Mouse (Mus musculus) neural tube, embryonic 12.5 days (tissue): ENCODE measurements around the gene Pip4k2c. TPM values are rescaled to one million over a fixed set of nuclear protein-coding genes. Genes with fewer than 3 reads are reported as not detected.
A peak's percentile ranks its signal among the peaks of the same experiment; 100 is the strongest.
"Not testable (repeated sequence)": the region's sequence is repeated elsewhere in the genome, so short reads cannot be mapped to it uniquely, and the experiment has no call there.

Experiments
- ATAC-seq: fragments of 200-750 bp; cut with Nextera tagmentation; 2 replicates; pipeline ENCODE4 v1.8.0; 2017; ENCODE audit warnings: low read depth, mild to moderate bottlenecking, moderate TSS enrichment, moderate library complexity; ENCODE audit not compliant: low FRiP score
- H3K27ac ChIP-seq: fragments of 300-500 bp; sonication (generic); 2 replicates; pipeline ENCODE4 v1.5.1; 2016
- H3K27me3 ChIP-seq: fragments of 300-500 bp; sonication (generic); replicated peaks from 2 replicates; pipeline ENCODE4 v1.6.1; 2016; ENCODE audit warnings: mild to moderate bottlenecking
- H3K36me3 ChIP-seq: fragments of 300-500 bp; sonication (generic); 2 replicates; pipeline ENCODE4 v1.6.1; 2016; ENCODE audit warnings: mild to moderate bottlenecking
- H3K4me1 ChIP-seq: fragments of 300-500 bp; sonication (generic); 2 replicates; pipeline ENCODE4 v1.6.1; 2016
- H3K4me2 ChIP-seq: fragments of 300-500 bp; sonication (generic); replicated peaks from 2 replicates; pipeline ENCODE4 v1.6.1; 2016; ENCODE audit warnings: mild to moderate bottlenecking
- H3K4me3 ChIP-seq: fragments of 300-500 bp; sonication (generic); 2 replicates; pipeline ENCODE4 v1.5.1; 2016
- H3K9ac ChIP-seq: fragments of 300-500 bp; sonication (generic); 2 replicates; pipeline ENCODE4 v1.6.1; 2016; ENCODE audit warnings: mild to moderate bottlenecking
- H3K9me3 ChIP-seq: fragments of 300-500 bp; sonication (generic); 2 replicates; pipeline ENCODE4 v1.6.1; 2016; ENCODE audit warnings: mild to moderate bottlenecking
- WGBS: fragments of 180-500 bp; shearing (Covaris S2); methylation state at CpG from one replicate; pipeline ENCODE4 v1.1.7; 2016; 5-methylcytosine and 5-hydroxymethylcytosine counted together
- polyA plus RNA-seq: library from polyadenylated mRNA; unstranded; fragments of >200 nt; fragmentation: Nextera tagmentation; extraction: Ambion mirVana; gene quantifications from 2 replicates; pipeline ENCODE4 v1.2.1, GENCODE M21; 2016

The Pip4k2c gene
- polyA plus RNA-seq, 1 experiment from 2014 or later: 22.0 TPM

DNA sequence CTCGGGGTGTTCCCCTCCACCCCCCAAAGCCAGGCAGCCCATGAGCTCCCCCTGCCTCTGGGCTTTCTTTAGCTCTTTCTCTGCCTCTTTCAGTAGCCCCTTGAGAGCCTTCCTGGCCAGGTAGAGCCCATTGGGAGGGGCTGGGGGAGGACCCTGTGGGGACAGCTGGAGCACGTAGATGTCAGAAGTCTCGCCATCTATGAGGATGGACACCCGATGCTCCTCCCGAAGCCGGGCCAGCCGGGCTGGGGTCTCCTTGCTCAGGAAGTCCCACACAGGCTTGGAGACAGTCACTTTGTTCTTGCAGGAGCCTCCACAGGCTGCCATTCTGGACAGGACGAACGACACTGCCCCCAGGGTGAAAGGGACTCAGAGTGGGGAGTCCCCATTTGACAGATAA is 18.4 kb downstream of the Pip4k2c start:
- no peak for ATAC-seq
- H3K4me2 ChIP-seq: 0 out of 2 replicates have a peak overlapping the region, but pooled peaks have one; percentile 12
- H3K4me3 ChIP-seq: no peak overlapping the region
- H3K9me3 ChIP-seq: no peaks in the 10 kb centered on the region
- no peak overlapping the region for H3K27ac ChIP-seq
- WGBS: 85% methylated on average over 9 of the region's 9 CpGs
- H3K4me1 ChIP-seq: peaks cover 68% of the 10 kb centered on the region
- no peaks in the 10 kb centered on the region for H3K27me3 ChIP-seq
- H3K9ac ChIP-seq: no peak overlapping the region
- peaks cover 21% of the 10 kb centered on the region for H3K36me3 ChIP-seq

DNA sequence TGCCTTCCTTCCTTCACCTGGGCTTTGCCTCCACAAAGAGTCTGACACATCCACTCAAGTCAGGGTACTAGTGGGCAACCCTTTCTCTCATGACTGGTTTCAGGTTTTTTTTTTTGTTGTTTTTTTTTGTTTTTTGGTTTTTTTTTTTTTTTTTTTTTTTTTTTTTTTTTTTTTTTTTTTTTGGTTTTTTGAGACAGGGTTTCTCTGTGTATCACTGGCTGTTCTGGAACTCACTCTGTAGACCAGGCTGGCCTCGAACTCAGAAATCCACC is 19.4 kb downstream of the Pip4k2c start:
- H3K4me3 ChIP-seq, H3K27me3 ChIP-seq, H3K4me2 ChIP-seq, H3K9ac ChIP-seq, H3K9me3 ChIP-seq, H3K27ac ChIP-seq, ATAC-seq: not testable (repeated sequence)
- Histone ChIP-seq H3K36me3 (peaks cover 19% of the 10 kb centered on the region), H3K4me1 (peaks cover 69% of the 10 kb centered on the region)
- 95% methylated on average over 1 of the region's 1 CpGs for WGBS

GRCm38 (mm10) chr10:127191191-127192056 is 20.0 kb downstream of the Pip4k2c start:
- Histone ChIP-seq H3K9ac (no peak overlapping the region), H3K27me3 (no peaks in the 10 kb centered on the region), H3K27ac (no peak overlapping the region), H3K4me2 (peak overlapping the region; percentile 94), H3K4me1 (peaks cover 66% of the 10 kb centered on the region), H3K36me3 (peaks cover 24% of the 10 kb centered on the region), H3K9me3 (no peaks in the 10 kb centered on the region), H3K4me3 (no peak overlapping the region)
- WGBS: 82% methylated on average over 19 of the region's 19 CpGs
- ATAC-seq: no peak

DNA sequence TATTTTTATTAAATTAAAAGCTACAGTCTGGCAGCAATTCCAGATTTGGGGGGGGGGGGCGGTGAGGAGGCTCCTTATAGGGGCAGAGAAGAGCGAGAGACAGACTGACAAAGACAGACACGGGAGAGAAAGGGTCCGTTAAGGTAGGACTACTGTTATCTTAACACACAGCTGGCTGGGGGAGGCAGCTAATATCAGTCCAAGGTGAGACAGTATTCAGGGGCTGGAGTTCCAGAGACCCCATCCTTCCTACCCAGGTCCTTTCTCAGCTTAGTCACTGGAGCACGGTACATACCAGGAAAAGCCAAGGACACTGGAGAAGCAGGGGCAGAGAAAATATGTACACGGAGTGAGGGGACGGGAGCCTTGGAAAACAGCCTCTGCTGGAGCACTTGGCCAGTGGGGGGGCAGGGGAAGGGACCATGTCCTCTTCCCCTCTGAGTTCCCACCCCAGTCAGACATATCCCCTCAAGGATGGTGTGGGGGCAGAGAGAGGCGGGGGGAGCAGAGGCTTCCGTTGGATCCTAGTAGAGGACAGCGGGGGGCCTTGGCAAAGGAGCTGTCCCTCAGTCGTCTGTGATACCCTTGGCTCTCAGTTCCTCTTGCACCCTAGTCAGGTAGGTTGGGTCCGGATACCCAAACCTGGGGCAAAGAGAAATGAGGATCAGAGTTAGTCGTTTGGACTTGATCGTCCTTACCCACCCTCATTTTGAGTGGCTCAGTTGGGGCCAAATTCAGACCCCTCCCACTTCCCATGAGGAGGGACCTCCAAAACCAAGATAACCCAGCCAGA is 20.8 kb downstream of the Pip4k2c start:
- H3K4me1 ChIP-seq: peaks cover 61% of the 10 kb centered on the region
- peak overlapping the region; percentile 89 for H3K9ac ChIP-seq
- WGBS: 34% methylated on average over 14 of the region's 14 CpGs
- H3K4me3 ChIP-seq: 0 out of 2 replicates have a peak overlapping the region, but pooled peaks have one; percentile 76
- H3K4me2 ChIP-seq: peak overlapping the region; percentile 94
- peak overlapping the region; percentile 53 for H3K27ac ChIP-seq
- no peaks in the 10 kb centered on the region for H3K9me3 ChIP-seq
- ATAC-seq: no peak
- no peaks in the 10 kb centered on the region for H3K27me3 ChIP-seq
- H3K36me3 ChIP-seq: peaks cover 28% of the 10 kb centered on the region

GRCm38 (mm10) chr10:127189651-127190381 is 21.6 kb downstream of the Pip4k2c start, which contains the start of gene Arhgef25:
TSS of gene Arhgef25 (minus strand) at chr10:127190083.
- under 1% methylated on average over 35 of the region's 35 CpGs for WGBS
- Histone ChIP-seq H3K9ac (peak within 1 kb of the TSS; percentile 89), H3K27ac (peak within 1 kb of the TSS; percentile 62), H3K36me3 (peaks cover 33% of the 10 kb centered on the region), H3K4me1 (peaks cover 58% of the 10 kb centered on the region), H3K27me3 (no peaks in the 10 kb centered on the region), H3K4me3 (peak within 1 kb of the TSS; percentile 76), H3K4me2 (peak within 1 kb of the TSS; percentile 94), H3K9me3 (no peaks in the 10 kb centered on the region)
- ATAC-seq: peak; percentile 13; the same call in 1 of the 2 replicates

- ATAC-seq: peak; percentile 22
- Histone ChIP-seq H3K4me2 (peak overlapping the region; percentile 94), H3K4me3 (peak overlapping the region; percentile 76), H3K9ac (peak overlapping the region; percentile 89), H3K4me1 (peaks cover 57% of the 10 kb centered on the region), H3K9me3 (no peaks in the 10 kb centered on the region), H3K27ac (peak overlapping the region; percentile 47), H3K27me3 (no peaks in the 10 kb centered on the region), H3K36me3 (peaks cover 33% of the 10 kb centered on the region)
- under 1% methylated on average over 26 of the region's 26 CpGs for WGBS
Measured at GRCm38 (mm10) chr10:127189116-127189650, 22.2 kb downstream of the Pip4k2c start.

DNA sequence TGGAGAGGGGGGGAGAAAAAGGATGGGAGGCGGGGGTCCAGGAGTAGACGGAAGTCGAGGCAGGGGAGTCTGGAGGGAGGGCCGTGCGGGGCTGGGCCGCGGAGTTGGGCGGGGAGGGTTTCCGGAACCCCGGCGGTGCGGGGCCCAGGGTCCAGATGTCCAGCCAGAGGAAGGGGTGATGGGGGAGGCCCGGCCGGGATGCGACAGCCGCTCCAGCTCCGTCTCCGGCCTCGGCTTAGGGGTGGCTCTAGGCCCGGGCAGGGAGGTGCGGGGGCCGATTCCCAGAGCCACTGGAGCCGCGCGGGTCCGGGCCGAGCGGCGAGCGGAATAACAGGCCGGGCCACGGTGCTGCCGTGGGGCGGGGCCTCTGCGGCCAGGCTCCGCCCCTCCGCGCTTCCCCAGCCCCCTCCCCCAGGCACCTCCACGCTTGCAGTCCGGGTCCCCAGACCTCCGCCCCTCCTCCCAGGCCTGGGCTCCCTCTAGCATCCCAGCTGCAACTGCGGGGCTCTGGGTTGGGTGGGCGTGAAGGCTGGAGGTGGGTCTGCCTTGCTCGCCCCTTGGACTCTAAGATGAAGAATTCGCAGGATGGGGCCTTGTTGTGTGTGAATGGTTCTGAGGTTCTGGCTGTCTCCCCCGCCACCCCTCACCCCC is 22.8 kb downstream of the Pip4k2c start:
- peak overlapping the region; percentile 89 for H3K9ac ChIP-seq
- H3K27me3 ChIP-seq: no peaks in the 10 kb centered on the region
- WGBS: 0% methylated on average over 29 of the region's 46 CpGs
- peak; percentile 85 for ATAC-seq
- H3K27ac ChIP-seq: peak overlapping the region; percentile 47
- peaks cover 33% of the 10 kb centered on the region for H3K36me3 ChIP-seq
- H3K4me2 ChIP-seq: peak overlapping the region; percentile 94
- no peaks in the 10 kb centered on the region for H3K9me3 ChIP-seq
- peaks cover 60% of the 10 kb centered on the region for H3K4me1 ChIP-seq
- peak overlapping the region; percentile 76 for H3K4me3 ChIP-seq

DNA sequence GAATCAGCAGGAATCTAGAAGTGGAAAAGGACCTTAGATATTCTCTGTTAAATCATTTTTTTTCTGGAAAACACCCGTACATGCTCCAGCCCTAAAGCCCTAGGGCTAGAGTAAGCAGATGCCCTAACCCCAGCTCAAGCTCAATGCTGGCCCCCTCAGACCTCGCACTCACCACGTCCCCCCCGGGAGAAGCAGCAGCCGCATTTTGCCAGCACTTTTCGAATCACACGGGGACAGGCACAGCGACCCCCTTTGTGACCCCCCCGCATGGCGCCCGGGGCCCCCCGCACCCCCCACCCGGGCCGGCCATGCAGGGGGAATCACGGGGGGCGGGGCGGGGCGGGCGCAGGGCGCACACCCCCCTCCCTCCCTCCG is 23.3 kb downstream of the Pip4k2c start:
- Histone ChIP-seq H3K9ac (peak overlapping the region; percentile 89), H3K4me2 (peak overlapping the region; percentile 94), H3K27ac (peak overlapping the region; percentile 47), H3K36me3 (peaks cover 32% of the 10 kb centered on the region), H3K9me3 (no peaks in the 10 kb centered on the region), H3K4me1 (peaks cover 59% of the 10 kb centered on the region), H3K4me3 (peak overlapping the region; percentile 76), H3K27me3 (peaks cover 4% of the 10 kb centered on the region; the same call in 1 of the 2 replicates)
- peak; percentile 19 for ATAC-seq
- WGBS: 2% methylated on average over 18 of the region's 21 CpGs

- no peak for ATAC-seq
- Histone ChIP-seq H3K36me3 (peaks cover 27% of the 10 kb centered on the region), H3K27ac (peak overlapping the region; percentile 47; the same call in 1 of the 2 replicates), H3K4me2 (peak overlapping the region; percentile 94), H3K27me3 (peaks cover 8% of the 10 kb centered on the region), H3K4me1 (peaks cover 54% of the 10 kb centered on the region), H3K4me3 (peak overlapping the region; percentile 76), H3K9ac (peak overlapping the region; percentile 89), H3K9me3 (no peaks in the 10 kb centered on the region)
- WGBS: 27% methylated on average over 10 of the region's 10 CpGs
Measured at GRCm38 (mm10) chr10:127187371-127188078, 23.9 kb downstream of the Pip4k2c start.

- 88% methylated on average over 1 of the region's 1 CpGs for WGBS
- Histone ChIP-seq H3K36me3 (peaks cover 24% of the 10 kb centered on the region), H3K27me3 (peaks cover 13% of the 10 kb centered on the region), H3K4me3 (no peak overlapping the region), H3K4me2 (no peak overlapping the region), H3K27ac (no peak overlapping the region), H3K9me3 (no peaks in the 10 kb centered on the region), H3K4me1 (peaks cover 50% of the 10 kb centered on the region), H3K9ac (no peak overlapping the region)
- ATAC-seq: no peak
Measured at GRCm38 (mm10) chr10:127186451-127186850, 24.9 kb downstream of the Pip4k2c start.

DNA sequence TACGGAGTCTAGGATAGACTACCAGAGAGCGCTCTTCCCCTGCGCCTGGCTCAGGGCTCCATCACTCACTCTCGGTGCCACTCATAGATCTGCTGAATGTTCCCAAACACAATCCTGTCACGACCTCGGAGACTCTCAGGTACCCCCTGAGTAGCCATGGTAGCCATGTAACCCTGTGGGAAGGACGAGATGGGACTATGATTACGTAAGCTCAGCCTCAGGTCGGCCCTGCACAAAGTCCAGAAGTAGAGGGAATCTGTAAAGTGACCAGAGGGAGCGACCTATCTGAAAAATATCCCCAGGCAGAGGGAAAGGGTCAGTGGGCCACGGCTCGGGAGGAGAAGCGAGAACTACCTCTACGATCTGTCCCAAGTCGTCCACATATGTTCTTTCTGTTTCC is 25.9 kb downstream of the Pip4k2c start:
- H3K4me1 ChIP-seq: peaks cover 43% of the 10 kb centered on the region
- H3K9ac ChIP-seq: no peak overlapping the region
- peaks cover 23% of the 10 kb centered on the region for H3K27me3 ChIP-seq
- H3K4me3 ChIP-seq: no peak overlapping the region
- no peaks in the 10 kb centered on the region for H3K9me3 ChIP-seq
- peak overlapping the region; percentile 16; the same call in 1 of the 2 replicates for H3K4me2 ChIP-seq
- 86% methylated on average over 15 of the region's 15 CpGs for WGBS
- no peak overlapping the region for H3K27ac ChIP-seq
- H3K36me3 ChIP-seq: peaks cover 18% of the 10 kb centered on the region
- no peak for ATAC-seq
